Mouse (Mus musculus) olfactory bulb, adult 2 months (tissue): ENCODE measurements at regions not wholly inside any gene's neighbourhood (a gene's known extent, or its start where the extent isn't known, plus 50 kb on each side); places are given as distances from the start of the nearest gene placed in this dataset.

Experiments
- CTCF ChIP-seq: fragments of 200-500 bp; IDR thresholded peaks from 2 replicates; pipeline ENCODE4 v1.5.1; 2012; ENCODE audit warnings: low read depth, mild to moderate bottlenecking, low read length, moderate library complexity; ENCODE audit not compliant: insufficient read depth
- POLR2A ChIP-seq: fragments of 200-500 bp; IDR thresholded peaks from 2 replicates; pipeline ENCODE4 v1.6.1; 2012; ENCODE audit warnings: mild to moderate bottlenecking, low read depth, low read length, moderate library complexity; ENCODE audit not compliant: insufficient read depth

DNA sequence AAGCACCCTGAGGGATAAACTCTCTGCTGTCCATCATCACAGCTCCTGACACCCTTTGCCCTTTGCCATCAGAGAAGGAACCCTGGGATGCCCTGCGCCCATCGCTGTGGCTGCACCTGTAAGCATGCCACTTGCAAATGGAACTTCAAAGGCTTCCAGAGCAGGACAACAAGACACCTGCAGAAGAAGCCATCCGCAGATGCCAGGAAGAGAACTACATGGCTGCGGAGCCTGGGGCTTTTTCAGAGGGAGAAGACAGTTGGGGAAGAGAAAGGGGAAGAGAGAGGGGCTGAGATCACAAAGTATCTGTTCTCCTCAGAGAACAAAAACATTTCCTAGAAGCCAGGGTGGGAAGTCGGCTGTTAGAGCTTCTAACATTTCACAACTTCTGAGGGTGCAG, 365.2 kb upstream of the Runx1 start:
- TF ChIP-seq CTCF = no peak
- TF ChIP-seq POLR2A = no peak
